Mouse (Mus musculus): ENCODE results near the gene Man1a. TPM values are rescaled to one million over a fixed set of nuclear protein-coding genes. Genes with fewer than 3 reads are reported as not detected.

Man1a gene
- total RNA-seq, 2 experiments from 2014 or later, result 49.5 to 65.6 TPM

DNA sequence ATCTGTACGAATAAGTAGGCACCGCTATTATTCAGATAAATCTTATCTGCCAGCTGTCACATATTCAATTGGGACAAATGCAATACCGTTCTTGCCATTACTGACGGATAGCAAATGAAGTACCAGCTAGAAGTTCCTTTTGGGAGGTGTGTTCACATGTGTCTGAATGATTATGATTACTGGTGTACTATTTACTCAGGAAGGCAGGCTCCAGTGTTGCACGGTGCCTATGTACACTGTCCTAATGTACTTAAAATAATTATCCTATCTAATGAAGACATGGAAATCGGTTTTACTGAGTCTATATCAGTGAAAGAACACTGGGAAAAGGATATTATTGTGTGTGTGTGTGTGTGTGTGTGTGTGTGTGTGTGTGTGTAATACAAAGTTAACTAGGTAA is 160.7 kb downstream of the Man1a start:
- DNase-seq, result no peak

DNA sequence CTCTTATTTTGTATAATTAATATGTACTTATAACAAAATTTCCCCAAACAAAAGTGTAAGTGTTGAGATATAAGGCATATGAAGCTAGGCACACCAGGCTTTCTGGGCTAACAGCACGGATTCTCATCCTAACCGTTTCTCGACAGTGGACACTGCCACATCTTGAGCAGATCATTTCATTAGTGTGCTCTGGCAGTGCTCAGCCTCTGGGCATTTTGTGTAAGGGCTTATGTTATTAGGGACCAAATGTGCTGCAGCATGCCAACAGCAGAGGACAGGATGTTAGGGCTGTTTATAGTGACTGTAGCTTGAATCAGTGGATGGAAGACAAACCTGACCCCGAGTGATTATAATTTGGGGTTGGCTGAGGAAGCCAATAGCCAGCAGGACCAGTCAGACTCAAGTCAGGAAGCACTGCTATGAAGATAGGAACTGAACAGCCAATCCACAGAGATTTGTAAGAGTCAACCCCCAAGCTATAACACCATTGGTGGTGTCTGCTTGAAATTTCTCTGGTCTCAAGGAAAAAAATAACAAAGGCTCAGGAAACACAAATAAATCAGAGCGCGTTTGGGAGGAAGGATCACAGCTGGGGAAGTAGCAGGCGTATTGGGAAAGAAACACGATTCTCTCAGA is 161.3 kb downstream of the Man1a start:
- no peak for DNase-seq

DNA sequence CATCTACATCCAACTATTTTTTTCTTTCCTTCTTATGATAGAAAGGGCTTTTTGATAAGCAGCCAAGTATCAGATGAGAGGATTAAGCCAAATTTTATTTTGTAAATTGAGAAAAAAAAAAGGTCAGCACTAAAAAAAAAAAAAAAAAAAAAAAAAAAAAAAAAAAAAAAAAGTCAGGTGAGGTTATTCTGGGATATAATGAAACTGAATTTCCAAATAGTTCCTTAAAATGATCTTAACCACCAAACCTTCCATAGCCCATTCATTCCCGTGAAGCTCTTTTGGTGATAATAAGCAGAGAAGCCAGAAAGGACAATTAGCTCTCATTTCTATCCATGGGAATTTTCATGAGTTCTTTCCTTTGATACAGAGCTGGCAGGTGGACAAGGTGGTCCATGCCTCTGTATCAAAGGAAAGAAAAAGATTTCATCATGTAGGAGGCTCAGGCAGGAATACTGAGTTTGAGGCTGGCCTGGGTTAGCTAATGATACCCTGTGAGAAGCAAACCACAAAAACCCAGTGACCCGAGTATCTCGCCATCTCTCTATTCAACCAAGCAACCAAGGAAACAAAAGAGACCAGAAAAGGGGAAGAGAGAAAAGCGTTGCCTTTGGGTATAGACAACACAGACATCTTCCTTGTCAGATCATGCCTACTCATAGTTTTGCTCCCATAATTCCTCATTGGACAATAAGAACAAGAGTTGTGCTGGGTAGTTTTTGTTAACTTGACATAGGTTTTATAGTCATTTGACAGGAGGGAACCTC is 162.7 kb downstream of the Man1a start:
- no peak for DNase-seq

DNA sequence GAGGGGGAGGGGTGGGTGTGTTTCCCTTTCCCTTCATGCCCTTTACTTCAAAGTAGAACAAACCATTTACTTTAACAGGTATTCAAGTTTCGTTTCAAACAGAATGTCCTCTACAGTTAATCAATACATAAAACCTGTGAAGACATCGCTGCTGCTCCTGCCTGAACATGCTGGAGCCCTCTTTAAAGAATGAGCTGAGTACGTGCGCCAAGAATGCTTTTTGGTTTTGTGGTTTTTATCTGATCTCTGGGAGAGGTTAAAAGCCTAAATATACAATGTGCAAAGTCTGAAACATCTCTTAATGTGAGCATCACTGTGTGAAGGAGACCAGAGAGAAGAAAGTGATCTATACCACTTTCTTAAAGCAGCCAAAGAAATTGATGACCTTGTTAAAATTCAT is 186.9 kb downstream of the Man1a start:
- DNase-seq, result no peak

DNA sequence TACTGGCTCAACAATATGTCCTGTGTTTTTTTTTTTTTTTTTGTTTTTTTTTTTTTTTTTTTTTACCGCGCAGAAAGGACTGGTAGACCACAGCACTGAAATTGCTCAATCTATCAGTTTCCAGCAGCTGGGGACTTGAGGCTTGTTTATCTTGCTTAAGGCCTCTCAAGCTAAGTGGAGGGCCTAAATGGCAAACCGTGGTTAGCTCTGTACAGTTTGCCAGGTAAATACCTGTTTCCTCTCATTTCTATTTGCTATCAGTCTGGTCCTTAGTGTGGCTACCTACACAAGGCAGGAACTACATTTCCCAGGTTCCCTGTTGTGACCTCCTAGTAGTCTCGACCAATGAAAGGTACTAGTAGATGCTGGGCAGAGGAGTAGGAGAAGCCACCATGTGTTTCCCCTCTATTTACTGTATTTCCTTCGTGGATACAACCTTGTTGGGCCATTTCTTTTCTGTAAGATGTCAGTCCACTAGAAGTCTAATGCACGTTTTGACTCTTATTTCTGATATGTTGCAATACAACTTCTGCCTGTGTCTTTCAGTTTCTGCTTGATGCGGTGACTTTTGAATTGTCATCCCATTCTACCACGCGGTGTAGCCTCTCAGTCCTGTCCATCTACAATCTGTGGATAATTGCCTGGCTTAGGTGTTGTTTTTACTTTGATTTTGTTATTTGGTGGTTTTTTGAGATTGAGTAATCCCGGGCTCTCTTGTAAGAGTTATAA is 187.9 kb downstream of the Man1a start:
- DNase-seq, result no peak

DNA sequence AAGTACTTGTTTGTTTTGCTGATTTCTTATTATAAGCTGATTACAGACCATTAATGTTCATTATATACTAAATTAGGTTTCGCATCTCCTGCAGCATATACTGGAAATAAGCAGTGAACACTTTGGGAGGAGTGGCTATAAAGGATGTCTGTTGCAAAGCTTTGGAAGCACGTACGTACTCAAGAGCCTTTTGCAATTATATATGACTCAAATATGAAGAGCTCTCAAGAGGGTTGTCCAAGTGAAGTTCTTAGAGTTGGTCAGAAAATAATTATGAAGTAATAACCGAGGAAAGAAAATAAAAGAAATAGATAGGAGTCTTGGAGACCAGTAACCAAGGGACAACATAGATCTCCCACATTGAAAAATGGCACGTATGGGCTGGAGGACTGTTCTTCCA is 189.9 kb downstream of the Man1a start:
- DNase-seq, result no peak

DNA sequence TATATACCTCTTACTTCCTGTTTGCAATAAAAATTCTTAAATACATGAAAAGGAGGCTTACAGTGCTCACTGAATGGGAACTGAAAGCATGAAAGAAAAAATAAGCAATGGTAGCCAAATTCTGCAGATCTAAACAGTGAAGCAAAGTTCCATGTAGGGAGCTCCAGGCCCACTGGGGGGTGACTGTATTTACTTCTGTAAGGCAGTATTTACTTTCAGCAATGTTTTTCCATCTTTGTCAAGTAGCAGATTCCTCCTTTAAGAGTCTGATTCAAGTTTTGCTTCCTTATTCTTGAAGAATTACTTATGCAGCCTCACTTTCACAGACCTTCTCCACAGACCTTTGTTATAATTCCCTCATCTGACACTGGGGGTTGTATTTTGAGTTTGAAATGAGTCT is 195.1 kb downstream of the Man1a start:
- DNase-seq, result no peak

DNA sequence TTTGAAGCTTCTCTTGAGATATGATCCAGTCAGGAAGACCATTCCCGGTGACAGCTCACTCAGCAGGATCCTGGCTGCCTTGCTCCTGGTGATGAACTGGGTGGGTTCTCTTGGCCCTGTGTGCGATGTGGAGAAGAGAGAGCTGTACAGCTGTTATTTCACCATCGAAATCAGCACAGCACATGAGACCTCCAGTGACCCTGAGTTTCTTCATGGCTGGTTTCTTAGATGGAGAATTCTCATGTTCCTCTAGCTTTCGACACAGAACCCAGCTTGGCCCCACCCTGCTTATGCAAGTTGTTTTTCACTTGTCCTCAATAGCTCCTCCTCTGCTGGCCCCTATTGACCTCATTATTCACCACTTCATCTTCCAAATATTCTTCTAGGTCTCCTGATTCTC is 200.5 kb downstream of the Man1a start:
- no peak for DNase-seq

DNA sequence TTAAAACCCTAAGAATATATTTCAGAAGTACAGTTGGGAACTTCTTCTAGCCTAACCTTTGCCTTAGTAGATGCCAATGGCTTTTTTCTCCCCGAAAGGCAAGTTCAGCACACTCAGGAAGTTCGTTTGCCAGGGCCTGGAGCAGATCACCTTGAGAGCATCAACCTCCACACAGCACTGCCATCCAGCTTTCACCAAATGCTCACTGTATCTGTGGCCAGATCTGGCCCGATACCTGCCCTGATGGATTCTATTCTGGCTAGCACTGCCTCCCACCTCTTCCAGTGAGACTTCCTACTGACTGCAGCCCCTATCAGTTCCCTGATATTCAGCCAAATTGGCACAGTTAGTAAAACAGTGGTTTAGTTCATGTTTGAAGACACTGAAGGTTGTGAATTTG is 202.2 kb downstream of the Man1a start:
- DNase-seq, result no peak

DNA sequence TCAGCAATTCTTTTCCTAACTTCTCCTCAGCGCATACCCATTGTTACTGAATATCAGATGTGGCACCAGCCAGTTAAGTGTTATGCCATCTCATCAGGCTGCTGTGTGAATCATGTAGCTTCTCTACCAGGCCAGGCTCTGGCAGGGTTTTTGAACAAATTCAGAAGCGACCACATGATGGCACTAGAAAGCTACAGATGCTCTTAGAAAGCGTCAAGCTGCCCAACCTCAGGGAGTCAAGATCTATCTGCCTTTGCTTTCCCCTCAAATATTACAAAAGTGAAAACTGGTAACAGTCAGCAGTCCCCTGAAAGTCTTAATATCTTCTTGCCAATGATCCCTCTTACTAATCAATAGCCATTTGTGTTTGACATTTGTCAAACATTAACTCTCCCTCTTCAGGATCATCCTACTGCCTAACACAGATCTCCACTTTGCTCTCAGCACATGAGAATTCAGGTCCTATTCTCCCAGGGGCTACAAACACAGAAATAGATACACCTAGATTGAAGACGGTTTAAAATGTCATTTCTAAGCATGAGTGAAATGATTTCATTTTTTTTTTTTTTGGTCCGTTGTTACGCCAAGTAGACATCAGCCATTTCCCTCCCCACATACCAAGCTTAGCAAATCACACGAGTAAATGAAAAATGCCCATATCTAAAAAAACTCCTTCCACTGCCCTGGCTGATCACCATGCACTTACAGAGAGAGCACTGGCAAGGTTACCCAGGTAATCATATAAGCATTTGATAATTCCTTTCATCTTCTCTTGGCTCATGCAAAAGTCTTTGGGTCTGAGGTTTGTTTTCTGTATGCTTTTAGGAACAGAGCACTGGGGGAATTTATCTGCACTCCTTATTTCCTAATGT is 212.7 kb downstream of the Man1a start:
- peak; percentile 76 for DNase-seq

DNA sequence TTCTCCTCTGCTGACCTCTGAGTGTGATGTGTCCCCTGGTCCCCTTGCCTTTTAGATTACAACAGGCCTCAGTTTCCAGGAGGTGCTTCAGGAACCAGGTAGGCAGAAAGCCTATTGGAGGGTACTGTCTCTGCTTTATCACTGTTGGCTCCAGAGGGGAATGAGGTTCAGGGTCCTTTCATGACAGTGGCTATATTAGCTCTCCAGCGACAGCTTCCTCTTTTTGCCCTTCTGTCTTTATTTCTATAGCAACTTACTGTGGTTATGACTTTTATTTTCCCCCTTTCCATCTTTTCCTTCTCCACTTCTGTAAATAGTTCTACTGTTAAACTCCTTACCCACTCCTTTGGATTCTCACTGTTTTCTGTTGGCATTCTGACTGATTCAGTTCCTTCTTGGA is 216.5 kb downstream of the Man1a start:
- DNase-seq, result no peak

DNA sequence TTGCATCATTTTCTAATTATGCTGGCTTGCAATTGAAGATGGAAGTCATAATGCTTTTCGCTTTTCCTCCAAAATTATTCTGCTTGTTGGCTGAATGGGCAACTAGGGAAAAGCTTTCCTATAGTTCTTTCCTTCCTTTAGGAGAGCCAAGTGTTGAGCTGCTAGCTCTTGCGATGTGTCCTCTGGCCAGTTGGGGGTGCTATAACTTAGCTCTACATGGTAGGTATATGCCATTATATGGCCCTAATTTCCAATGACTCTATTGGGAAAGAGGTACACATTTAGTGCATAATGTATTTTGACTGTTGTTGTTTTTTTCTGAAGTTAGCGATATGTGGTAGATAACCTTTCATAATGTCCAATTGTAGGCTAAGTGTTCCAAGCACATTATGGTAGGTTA is 217.2 kb downstream of the Man1a start:
- no peak for DNase-seq

Data from adrenal gland, postnatal 10 days (tissue).